Mouse (Mus musculus): ENCODE measurements around the gene Defa34. TPM values are rescaled to one million over a fixed set of nuclear protein-coding genes. Genes with fewer than 3 reads are reported as not detected.
"Not testable (repeated sequence)": the region's sequence is repeated elsewhere in the genome, so short reads cannot be mapped to it uniquely, and the experiment has no call there.

The Defa34 gene
- not detected in 2 replicates for total RNA-seq (2014; fragmentation: Nextera tagmentation)
- not detected in 2 replicates for total RNA-seq (2017)

DNA sequence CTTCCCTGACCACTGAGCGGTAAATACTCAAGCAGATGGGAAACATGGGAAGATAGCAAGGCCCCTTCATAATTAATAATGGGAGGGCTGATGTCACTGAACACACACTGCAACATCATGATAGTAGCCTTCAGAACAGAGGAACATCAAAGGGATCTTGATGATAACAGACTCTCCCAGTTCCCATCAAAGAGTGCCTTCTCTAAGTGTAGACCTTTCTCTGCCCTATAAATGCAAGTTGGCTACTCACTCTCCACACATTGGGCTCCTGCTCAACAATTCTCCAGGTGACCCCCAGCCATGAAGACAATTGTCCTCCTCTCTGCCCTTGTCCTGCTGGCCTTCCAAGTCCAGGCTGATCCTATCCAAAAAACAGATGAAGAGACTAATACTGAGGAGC is at the start of gene Defa34:
Defa34 (plus strand) TSS at position 301 of the 400 bp plus-strand sequence.
- not testable (repeated sequence) for ATAC-seq (replicated peaks; ENCODE audit: low FRiP score, low TSS enrichment, poor library complexity, severe bottlenecking)

DNA sequence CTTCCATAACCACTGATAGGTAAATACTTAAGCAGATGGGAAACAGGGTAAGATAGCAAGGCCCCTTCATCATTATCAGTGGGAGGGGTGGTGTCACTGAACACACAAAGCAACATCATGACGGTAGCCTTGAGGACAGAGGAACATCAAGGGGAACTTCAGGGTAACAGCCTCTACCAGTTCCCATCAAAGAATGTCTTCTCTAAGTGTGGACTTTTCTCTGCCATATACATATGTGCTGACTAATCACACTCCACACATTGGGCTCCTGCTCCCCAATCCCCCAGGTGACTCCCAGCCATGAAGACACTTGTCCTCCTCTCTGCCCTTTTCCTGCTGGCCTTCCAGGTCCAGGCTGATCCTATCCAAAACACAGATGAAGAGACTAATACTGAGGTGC is 47.7 kb upstream of the Defa34 start, which contains the start of gene Defa26:
Defa26 (plus strand) TSS at position 301 of the 400 bp plus-strand sequence.
- ATAC-seq (replicated peaks; ENCODE audit: low FRiP score, low TSS enrichment, poor library complexity, severe bottlenecking) = not testable (repeated sequence)

DNA sequence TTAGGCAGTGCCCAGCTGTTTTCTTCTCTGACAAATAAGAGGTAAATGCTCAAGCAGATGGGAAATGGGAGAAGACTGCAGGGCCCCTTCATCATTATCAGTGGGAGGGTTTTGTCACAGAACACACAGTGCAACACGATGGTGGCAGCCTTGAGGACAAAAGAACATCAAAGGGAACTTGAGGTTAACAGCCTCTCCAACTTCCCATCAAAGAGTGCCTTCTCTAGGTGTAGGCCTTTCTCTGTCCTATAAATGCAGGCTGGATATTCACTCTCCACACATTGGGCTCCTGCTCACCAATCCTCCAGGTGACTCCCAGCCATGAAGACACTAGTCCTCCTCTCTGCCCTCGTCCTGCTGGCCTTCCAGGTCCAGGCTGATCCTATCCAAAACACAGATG is 10.1 kb upstream of the Defa34 start, which contains the start of gene Defa17:
Defa17 (plus strand) TSS at position 301 of the 400 bp plus-strand sequence.
- not testable (repeated sequence) for ATAC-seq (replicated peaks; ENCODE audit: low FRiP score, low TSS enrichment, poor library complexity, severe bottlenecking)

DNA sequence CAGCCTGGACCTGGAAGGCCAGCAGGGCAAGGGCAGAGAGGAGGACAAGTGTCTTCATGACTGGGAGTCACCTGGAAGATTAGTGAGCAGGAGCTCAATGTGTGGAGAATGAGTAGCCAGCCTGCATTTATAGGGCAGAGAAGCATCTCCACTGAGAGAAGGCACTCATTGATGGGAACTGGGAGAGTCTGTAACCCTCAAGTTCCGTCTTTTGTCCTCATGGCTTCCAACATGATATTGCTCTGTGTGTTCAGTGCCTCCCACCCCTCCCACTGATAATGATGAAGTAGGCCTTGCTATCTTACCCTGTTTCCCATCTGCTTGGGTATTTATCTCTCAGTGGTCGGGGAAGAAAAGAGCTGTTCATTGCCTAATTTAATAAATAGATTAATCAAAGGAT is 37.9 kb downstream of the Defa34 start, which contains the start of gene AY761184:
AY761184 (minus strand) TSS at position 101 of the 400 bp plus-strand sequence.
- not testable (repeated sequence) for ATAC-seq (replicated peaks; ENCODE audit: low FRiP score, low TSS enrichment, poor library complexity, severe bottlenecking)

Other genes starting within 250 kb of the Defa34 start
- gene Defa36, start 238.4 kb upstream of the Defa34 start, total RNA-seq (2014; fragmentation: Nextera tagmentation) = not detected in 2 replicates
- not detected in 2 replicates for gene Defa36, start 238.4 kb upstream of the Defa34 start, total RNA-seq (2017)
- gene Gm7849, start 209.2 kb upstream of the Defa34 start, total RNA-seq (2014; fragmentation: Nextera tagmentation) = not detected in 2 replicates
- gene Gm7849, start 209.2 kb upstream of the Defa34 start, total RNA-seq (2017) = not detected in 2 replicates
- gene Defa20, start 156.5 kb upstream of the Defa34 start, total RNA-seq (2014; fragmentation: Nextera tagmentation) = not detected in 2 replicates
- not detected in 2 replicates for gene Defa20, start 156.5 kb upstream of the Defa34 start, total RNA-seq (2017)
- gene Defa32, start 136.8 kb upstream of the Defa34 start, total RNA-seq (2014; fragmentation: Nextera tagmentation) = not detected in 2 replicates
- not detected in 2 replicates for gene Defa32, start 136.8 kb upstream of the Defa34 start, total RNA-seq (2017)
- not detected in 2 replicates for gene Defa37, start 100.4 kb upstream of the Defa34 start, total RNA-seq (2014; fragmentation: Nextera tagmentation)
- not detected in 2 replicates for gene Defa37, start 100.4 kb upstream of the Defa34 start, total RNA-seq (2017)
- gene Defa28, start 82.8 kb upstream of the Defa34 start, total RNA-seq (2014; fragmentation: Nextera tagmentation) = not detected in 2 replicates
- not detected in 2 replicates for gene Defa28, start 82.8 kb upstream of the Defa34 start, total RNA-seq (2017)
- not detected in 2 replicates for gene Gm7861, start 71.3 kb upstream of the Defa34 start, total RNA-seq (2014; fragmentation: Nextera tagmentation)
- gene Gm7861, start 71.3 kb upstream of the Defa34 start, total RNA-seq (2017) = not detected in 2 replicates
- gene Defa26, start 47.6 kb upstream of the Defa34 start, total RNA-seq (2014; fragmentation: Nextera tagmentation) = not detected in 2 replicates
- not detected in 2 replicates for gene Defa26, start 47.6 kb upstream of the Defa34 start, total RNA-seq (2017)
- not detected in 2 replicates for gene Defa17, start 10.0 kb upstream of the Defa34 start, total RNA-seq (2014; fragmentation: Nextera tagmentation)
- not detected in 2 replicates for gene Defa17, start 10.0 kb upstream of the Defa34 start, total RNA-seq (2017)
- gene AY761184, start 37.8 kb downstream of the Defa34 start, total RNA-seq (2014; fragmentation: Nextera tagmentation) = not detected in 2 replicates
- gene AY761184, start 37.8 kb downstream of the Defa34 start, total RNA-seq (2017) = not detected in 2 replicates
- not detected in 2 replicates for gene Defa24, start 68.7 kb downstream of the Defa34 start, total RNA-seq (2014; fragmentation: Nextera tagmentation)
- gene Defa24, start 68.7 kb downstream of the Defa34 start, total RNA-seq (2017) = not detected in 2 replicates
- gene Defb50, start 157.7 kb downstream of the Defa34 start, total RNA-seq (2014; fragmentation: Nextera tagmentation) = not detected in 2 replicates
- gene Defb50, start 157.7 kb downstream of the Defa34 start, total RNA-seq (2017) = not detected in 2 replicates
- not detected in 2 replicates for gene Defb2, start 174.1 kb downstream of the Defa34 start, total RNA-seq (2014; fragmentation: Nextera tagmentation)
- gene Defb2, start 174.1 kb downstream of the Defa34 start, total RNA-seq (2017) = not detected in 2 replicates
- not detected in 2 replicates for gene Defb10, start 193.1 kb downstream of the Defa34 start, total RNA-seq (2014; fragmentation: Nextera tagmentation)
- not detected in 2 replicates for gene Defb10, start 193.1 kb downstream of the Defa34 start, total RNA-seq (2017)
- not detected in 2 replicates for gene Defb9, start 219.6 kb downstream of the Defa34 start, total RNA-seq (2014; fragmentation: Nextera tagmentation)
- not detected in 2 replicates for gene Defb9, start 219.6 kb downstream of the Defa34 start, total RNA-seq (2017)
- not detected in 2 replicates for gene Defb11, start 240.6 kb downstream of the Defa34 start, total RNA-seq (2014; fragmentation: Nextera tagmentation)
- not detected in 2 replicates for gene Defb11, start 240.6 kb downstream of the Defa34 start, total RNA-seq (2017)